Mouse (Mus musculus) cerebellum, adult 2 months (tissue): ENCODE measurements around the gene Foxj1.

Experiments used
- CTCF ChIP-seq: fragments of 200-500 bp; IDR thresholded peaks from 2 replicates; pipeline ENCODE4 v1.5.1; 2011; ENCODE audit warnings: low read depth, mild to moderate bottlenecking, control low read depth, low read length, moderate library complexity, borderline replicate concordance; ENCODE audit not compliant: insufficient read depth
- POLR2A ChIP-seq: fragments of 200-500 bp; IDR thresholded peaks from 2 replicates; pipeline ENCODE4 v1.6.1; 2011; ENCODE audit warnings: low read length, control low read depth, borderline replicate concordance; ENCODE audit not compliant: insufficient read depth

DNA sequence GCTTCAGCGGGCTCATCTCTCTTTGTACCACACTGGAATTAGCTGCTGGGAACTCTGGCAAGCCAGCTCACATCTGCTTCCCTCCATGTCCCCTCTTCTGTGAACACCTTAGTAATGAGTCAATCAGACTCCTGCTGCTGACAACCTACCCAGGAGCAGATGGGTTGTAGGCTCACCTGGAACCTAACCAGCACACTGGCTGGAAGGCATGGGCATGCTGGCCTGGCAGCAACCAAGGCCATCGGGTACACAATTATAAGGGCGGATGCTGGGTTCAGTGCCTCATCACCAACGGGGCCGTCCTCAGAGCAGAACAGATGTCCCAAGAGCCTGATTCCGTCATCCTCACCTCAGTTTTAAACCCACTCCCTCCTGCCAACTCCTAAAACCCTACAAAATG, 36.6 kb downstream of the Foxj1 start:
- TF ChIP-seq CTCF: no peak
- no peak for TF ChIP-seq POLR2A
